Mouse (Mus musculus): ENCODE results near the gene Clec4g.

Clec4g gene

GRCm38 (mm10) chr8:3679236-3679635 lies 41.2 kb downstream of the Clec4g start:
- DNase-seq (ENCODE audit: low read depth, low spot score), result no peak

GRCm38 (mm10) chr8:3678831-3679230 lies 41.6 kb downstream of the Clec4g start:
- no peak for DNase-seq (ENCODE audit: low read depth, low spot score)

- no peak for DNase-seq (ENCODE audit: low read depth, low spot score)
Observed at GRCm38 (mm10) chr8:3676993-3677579, 43.4 kb downstream of the Clec4g start.

- DNase-seq (ENCODE audit: low read depth, low spot score), result peak; percentile 84
Observed at GRCm38 (mm10) chr8:3676131-3676992, 44.1 kb downstream of the Clec4g start, which contains the start of gene Trappc5. Gene Trappc5 (plus strand): TSS chr8:3676299.

GRCm38 (mm10) chr8:3674671-3675070 lies 45.8 kb downstream of the Clec4g start:
- DNase-seq (ENCODE audit: low read depth, low spot score), result no peak

GRCm38 (mm10) chr8:3671980-3672491 lies 48.4 kb downstream of the Clec4g start, which contains the start of gene Fcor:
Gene Fcor (minus strand): TSS chr8:3672362.
- DNase-seq (ENCODE audit: low read depth, low spot score), result peak; percentile 70

- DNase-seq (ENCODE audit: low read depth, low spot score), result no peak
Observed at GRCm38 (mm10) chr8:3670388-3670787, 50.1 kb downstream of the Clec4g start.

GRCm38 (mm10) chr8:3665507-3665906 lies 54.9 kb downstream of the Clec4g start, which contains the start of gene Mcemp1:
Gene Mcemp1 (plus strand): TSS chr8:3665754.
- no peak for DNase-seq (ENCODE audit: low read depth, low spot score)

- DNase-seq (ENCODE audit: low read depth, low spot score), result no peak
Observed at GRCm38 (mm10) chr8:3664405-3664804, 56.0 kb downstream of the Clec4g start.

GRCm38 (mm10) chr8:3660889-3661288 lies 59.6 kb downstream of the Clec4g start:
- no peak for DNase-seq (ENCODE audit: low read depth, low spot score)

Measured in brain, embryonic 18.5 days (tissue).